Mouse (Mus musculus) liver, adult 2 months (tissue): Measurements from ENCODE around the gene Scube3. TPM values are rescaled to one million over a fixed set of nuclear protein-coding genes. Genes with fewer than 3 reads are reported as not detected.

Experiments used
- DNase-seq: peaks from one replicate; pipeline ENCODE4 v3.0.0-alpha.2; 2011; ENCODE audit warnings: low read depth, low spot score; ENCODE audit errors: extremely low read depth
- H3K27ac ChIP-seq: fragments of 200-500 bp; replicated peaks from 2 replicates; pipeline ENCODE4 v1.5.1; 2012; ENCODE audit warnings: low read depth, mild to moderate bottlenecking, control low read depth, inconsistent platforms, low read length; ENCODE audit not compliant: insufficient read depth
- H3K27me3 ChIP-seq: fragments of 200-500 bp; 2 replicates; pipeline ENCODE4 v1.6.1; 2012; ENCODE audit warnings: mild to moderate bottlenecking, moderate library complexity, low read length, inconsistent platforms; ENCODE audit not compliant: control insufficient read depth, insufficient read depth
- H3K36me3 ChIP-seq: fragments of 200-500 bp; 2 replicates; pipeline ENCODE4 v1.6.1; 2012; ENCODE audit warnings: low read length, inconsistent platforms; ENCODE audit not compliant: control insufficient read depth, insufficient read depth
- H3K4me1 ChIP-seq: fragments of 200-500 bp; 2 replicates; pipeline ENCODE4 v1.6.1; 2011; ENCODE audit warnings: low read length; ENCODE audit not compliant: control insufficient read depth, insufficient read depth
- H3K4me3 ChIP-seq: fragments of 200-500 bp; 2 replicates; pipeline ENCODE4 v1.5.1; 2011; ENCODE audit warnings: low read depth, mild to moderate bottlenecking, control low read depth, low read length, moderate library complexity; ENCODE audit not compliant: insufficient read depth
- H3K79me2 ChIP-seq: fragments of 200-500 bp; 2 replicates; pipeline ENCODE4 v1.6.1; 2012; ENCODE audit warnings: inconsistent platforms, mild to moderate bottlenecking, low read length, moderate library complexity; ENCODE audit not compliant: control insufficient read depth, insufficient read depth
- H3K9ac ChIP-seq: fragments of 200-500 bp; 2 replicates; pipeline ENCODE4 v1.6.1; 2012; ENCODE audit warnings: low read depth, mild to moderate bottlenecking, control low read depth, inconsistent platforms, low read length
- CTCF ChIP-seq: fragments of 200-500 bp; IDR thresholded peaks from 2 replicates; pipeline ENCODE4 v1.5.1; 2011; ENCODE audit warnings: low read depth, low read length, control low read depth
- POLR2A ChIP-seq: fragments of 200-500 bp; IDR thresholded peaks from 2 replicates; pipeline ENCODE4 v1.6.1; 2011; ENCODE audit warnings: low read length, control low read depth; ENCODE audit not compliant: insufficient read depth; ENCODE audit errors: extremely low read depth
- WGBS: fragments of 180-500 bp; shearing (Covaris S2); methylation state at CpG from one replicate; pipeline ENCODE4 v1.1.7; 2018; 5-methylcytosine and 5-hydroxymethylcytosine counted together
- polyA plus RNA-seq: library from polyadenylated mRNA; depleted of rRNA; stranded (reverse); fragments of >200 nt; gene quantifications from 2 replicates; pipeline ENCODE4 v1.2.3, GENCODE M21; 2012
- total RNA-seq: library from RNA; depleted of rRNA; stranded (reverse); fragments of >200 nt; gene quantifications from 2 replicates; pipeline ENCODE4 v1.2.3, GENCODE M21; 2014

The Scube3 gene
- total and polyA plus RNA-seq, 2 experiments, result 0.06 TPM; not detected in 1

DNA sequence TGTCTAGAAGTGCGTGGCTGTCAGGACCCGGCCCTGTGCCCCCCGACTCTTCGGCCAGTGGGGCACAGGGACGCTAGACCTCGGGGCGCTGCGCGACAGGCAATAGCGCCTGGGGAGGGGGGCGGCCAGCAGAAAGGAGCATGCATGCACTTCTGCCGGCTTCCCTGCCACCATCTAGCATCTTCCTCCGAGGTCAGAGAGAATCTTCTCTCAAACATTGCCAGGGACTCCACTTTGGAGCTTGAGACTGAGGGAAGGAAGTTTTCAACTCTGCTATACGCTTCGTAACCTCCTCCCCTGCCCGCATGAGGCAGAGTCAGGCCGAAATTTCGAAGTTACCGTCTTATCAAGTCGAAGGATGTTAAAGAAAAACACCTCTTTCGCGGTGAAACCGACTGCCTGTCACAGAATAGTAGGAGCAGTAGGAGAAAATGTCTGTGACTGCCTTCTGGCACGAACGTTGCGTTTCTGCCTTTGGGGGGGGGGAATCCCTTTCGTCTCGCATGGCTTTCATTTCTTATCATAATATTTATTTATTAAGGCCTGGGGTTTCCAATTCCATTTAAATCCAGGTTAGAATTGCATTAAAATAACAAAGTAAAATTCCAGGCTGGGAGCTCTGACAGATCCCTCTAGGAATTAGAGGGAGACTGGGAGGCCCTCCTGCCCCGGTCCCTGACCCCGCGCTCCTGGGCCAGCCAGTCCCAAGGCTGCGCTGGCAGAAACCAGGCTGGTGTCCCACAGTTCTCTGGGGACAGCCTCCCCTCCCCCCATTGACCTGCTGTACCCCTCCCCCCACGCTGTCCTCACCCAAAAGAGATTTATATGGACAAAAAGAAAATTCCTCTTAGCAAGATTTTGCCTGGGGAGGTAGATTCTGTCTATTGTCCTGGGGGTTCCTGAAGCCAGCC, 1.0 kb downstream of the Scube3 start:
- TF ChIP-seq CTCF (no peak), POLR2A (no peak)
- Histone ChIP-seq H3K79me2 (no peaks in the 10 kb centered on the region), H3K9ac (no peak overlapping the region), H3K27me3 (peaks cover 12% of the 10 kb centered on the region; the same call in 1 of the 2 replicates), H3K4me1 (no peaks in the 10 kb centered on the region), H3K36me3 (no peaks in the 10 kb centered on the region), H3K27ac (no peak overlapping the region), H3K4me3 (no peak overlapping the region)
- no peak for DNase-seq
- 3% methylated on average over 33 of the region's 33 CpGs for WGBS

DNA sequence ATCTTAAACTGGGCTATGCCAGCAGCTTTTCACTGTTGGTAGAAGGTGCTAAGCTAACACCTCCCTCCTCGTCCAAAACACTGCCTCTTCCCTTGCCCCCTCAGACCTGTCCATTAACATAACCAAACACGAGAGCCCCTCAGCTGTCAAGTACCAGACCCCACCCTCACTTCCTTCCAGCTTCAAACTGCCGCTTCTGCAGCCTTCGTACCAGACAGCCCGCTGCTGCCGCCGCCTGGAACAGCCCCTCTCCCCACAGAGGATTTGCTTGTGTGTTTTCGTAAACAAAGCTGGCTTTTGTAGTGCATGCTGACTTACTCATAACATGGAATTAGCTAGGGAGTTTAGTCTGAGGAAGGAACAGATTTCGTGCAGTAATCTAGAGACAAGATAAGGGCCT, 1.8 kb downstream of the Scube3 start:
- H3K9ac ChIP-seq, result no peak overlapping the region
- H3K27ac ChIP-seq, result no peak overlapping the region
- H3K79me2 ChIP-seq, result no peaks in the 10 kb centered on the region
- no peak overlapping the region for H3K4me3 ChIP-seq
- no peak for TF ChIP-seq POLR2A
- no peak for DNase-seq
- H3K4me1 ChIP-seq, result no peaks in the 10 kb centered on the region
- H3K27me3 ChIP-seq, result peaks cover 12% of the 10 kb centered on the region; the same call in 1 of the 2 replicates
- WGBS, result 18% methylated on average over 9 of the region's 9 CpGs
- H3K36me3 ChIP-seq, result no peaks in the 10 kb centered on the region

DNA sequence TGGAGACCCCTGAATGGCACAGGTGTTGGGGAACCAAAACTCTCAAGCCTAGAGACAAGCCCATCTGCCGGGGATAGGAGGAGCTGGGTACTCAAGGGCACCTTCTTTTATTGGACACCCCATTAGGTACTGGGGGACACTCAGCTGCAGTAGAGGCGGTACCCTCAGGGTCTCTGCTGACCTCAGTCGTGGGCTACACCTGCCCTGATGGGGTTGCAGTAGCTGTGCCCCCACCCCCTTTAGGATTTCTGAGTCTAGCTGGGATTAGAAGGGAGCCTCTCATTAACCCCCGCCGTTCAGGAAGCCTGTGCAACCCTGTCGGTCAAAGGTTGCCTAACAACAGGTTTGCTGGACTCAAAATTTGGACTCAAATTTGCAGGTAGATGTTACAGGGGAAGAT, 2.3 kb downstream of the Scube3 start:
- 19% methylated on average over 6 of the region's 6 CpGs for WGBS
- Histone ChIP-seq H3K27me3 (peaks cover 12% of the 10 kb centered on the region; the same call in 1 of the 2 replicates), H3K27ac (no peak overlapping the region), H3K4me1 (no peaks in the 10 kb centered on the region), H3K79me2 (no peaks in the 10 kb centered on the region), H3K4me3 (no peak overlapping the region), H3K9ac (no peak overlapping the region), H3K36me3 (no peaks in the 10 kb centered on the region)
- no peak for TF ChIP-seq CTCF
- TF ChIP-seq POLR2A, result no peak
- no peak for DNase-seq

DNA sequence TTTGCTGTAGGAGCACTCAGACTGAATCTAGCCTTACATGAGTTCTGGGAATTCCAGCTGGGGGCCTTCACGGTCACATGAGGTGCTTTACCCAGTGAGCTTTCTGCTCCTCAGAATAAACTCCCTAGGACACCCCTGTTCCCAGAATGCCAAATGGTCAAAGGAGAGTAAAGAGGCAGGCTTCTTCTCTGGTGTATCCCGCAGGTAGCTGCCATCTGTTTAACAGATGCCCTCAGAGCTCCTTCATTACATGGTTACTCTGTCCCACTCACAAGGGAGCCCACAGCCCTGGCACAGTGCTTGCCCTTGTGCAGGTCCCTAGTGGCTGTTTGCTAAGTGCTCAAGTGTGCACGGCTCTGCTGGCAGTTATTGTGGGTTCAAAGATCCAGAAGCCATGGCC, 6.3 kb downstream of the Scube3 start:
- H3K36me3 ChIP-seq, result no peaks in the 10 kb centered on the region
- TF ChIP-seq CTCF, result no peak
- TF ChIP-seq POLR2A, result no peak
- H3K4me1 ChIP-seq, result no peaks in the 10 kb centered on the region
- H3K9ac ChIP-seq, result no peak overlapping the region
- DNase-seq, result no peak
- H3K27ac ChIP-seq, result no peak overlapping the region
- H3K27me3 ChIP-seq, result no peaks in the 10 kb centered on the region
- 69% methylated on average over 3 of the region's 3 CpGs for WGBS
- H3K79me2 ChIP-seq, result no peaks in the 10 kb centered on the region
- no peak overlapping the region for H3K4me3 ChIP-seq

DNA sequence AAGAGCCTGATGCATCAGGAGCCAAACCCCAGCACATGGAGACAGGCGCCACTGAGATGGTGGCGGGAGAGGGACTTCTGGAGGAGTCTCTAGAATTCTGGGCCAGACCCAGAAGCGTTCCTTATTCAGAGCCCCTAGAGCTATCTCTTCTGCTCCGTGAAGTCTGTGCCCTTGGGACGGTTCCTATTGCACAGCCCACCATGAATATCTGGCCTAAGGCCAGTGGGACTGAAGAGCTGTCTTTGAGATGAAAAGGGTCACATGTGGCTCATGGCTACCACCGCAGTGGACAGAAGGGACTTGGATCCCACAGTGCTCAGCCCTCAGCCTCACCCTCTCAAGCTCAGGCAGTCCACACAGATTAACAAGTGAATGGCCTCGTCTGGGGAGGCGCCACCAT, 7.8 kb downstream of the Scube3 start:
- TF ChIP-seq CTCF (no peak), POLR2A (no peak)
- no peak overlapping the region for H3K27ac ChIP-seq
- no peaks in the 10 kb centered on the region for H3K79me2 ChIP-seq
- H3K36me3 ChIP-seq, result no peaks in the 10 kb centered on the region
- no peaks in the 10 kb centered on the region for H3K27me3 ChIP-seq
- 87% methylated on average over 8 of the region's 8 CpGs for WGBS
- no peak overlapping the region for H3K4me3 ChIP-seq
- H3K4me1 ChIP-seq, result no peaks in the 10 kb centered on the region
- DNase-seq, result no peak
- no peak overlapping the region for H3K9ac ChIP-seq

DNA sequence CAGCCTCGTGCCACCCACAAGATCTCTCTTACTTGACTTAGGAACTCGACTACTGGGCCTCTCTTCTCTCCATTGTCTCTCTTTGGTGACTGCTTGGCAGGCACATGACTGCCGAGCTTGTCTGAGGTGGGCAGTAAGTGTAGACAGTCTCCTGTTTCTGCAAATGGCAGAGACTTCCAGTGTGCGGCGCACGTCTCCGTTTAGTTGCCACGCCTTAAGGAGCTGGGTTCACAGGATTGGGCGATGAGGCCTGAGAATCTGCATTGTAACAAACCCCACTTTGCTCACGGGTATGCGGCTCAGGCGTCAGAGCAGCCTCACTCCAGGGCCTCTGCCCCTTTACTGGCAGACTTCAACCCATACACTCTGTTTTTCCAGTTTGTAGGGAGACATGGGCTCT, 8.5 kb downstream of the Scube3 start:
- Histone ChIP-seq H3K4me1 (no peaks in the 10 kb centered on the region), H3K27me3 (no peaks in the 10 kb centered on the region), H3K27ac (no peak overlapping the region), H3K9ac (no peak overlapping the region), H3K4me3 (no peak overlapping the region), H3K36me3 (no peaks in the 10 kb centered on the region), H3K79me2 (no peaks in the 10 kb centered on the region)
- TF ChIP-seq CTCF (no peak), POLR2A (no peak)
- DNase-seq, result no peak
- WGBS, result 87% methylated on average over 12 of the region's 12 CpGs
